Mouse (Mus musculus) hindbrain, embryonic 10.5 days (tissue): ENCODE results near the gene Angpt4. TPM values are rescaled to one million over a fixed set of nuclear protein-coding genes. Genes with fewer than 3 reads are reported as not detected.

ENCODE experiments used
- DNase-seq: peaks from one replicate; pipeline ENCODE4 v3.0.0-alpha.2; 2017; ENCODE audit warnings: low spot score
- H3K27ac ChIP-seq: fragments of 300-500 bp; sonication (generic); 2 replicates; pipeline ENCODE4 v1.5.1; 2016; ENCODE audit warnings: mild to moderate bottlenecking, moderate library complexity
- H3K27me3 ChIP-seq: fragments of 300-500 bp; sonication (generic); 2 replicates; pipeline ENCODE4 v1.6.1; 2016; ENCODE audit warnings: mild to moderate bottlenecking; ENCODE audit not compliant: poor library complexity, insufficient read depth, severe bottlenecking
- H3K36me3 ChIP-seq: fragments of 300-500 bp; sonication (generic); 2 replicates; pipeline ENCODE4 v1.6.1; 2016; ENCODE audit warnings: mild to moderate bottlenecking, moderate library complexity
- H3K4me1 ChIP-seq: fragments of 300-500 bp; sonication (generic); replicated peaks from 2 replicates; pipeline ENCODE4 v1.6.1; 2016; ENCODE audit warnings: mild to moderate bottlenecking
- H3K4me3 ChIP-seq: fragments of 300-500 bp; sonication (generic); 2 replicates; pipeline ENCODE4 v1.5.1; 2016; ENCODE audit warnings: mild to moderate bottlenecking, moderate library complexity
- H3K9me3 ChIP-seq: fragments of 300-500 bp; sonication (generic); 2 replicates; pipeline ENCODE4 v1.6.1; 2016; ENCODE audit warnings: mild to moderate bottlenecking, moderate library complexity
- whole genome bisulfite sequencing: fragments of 180-500 bp; shearing (Covaris S2); methylation state at CpG from one replicate; pipeline ENCODE4 v1.1.7; 2016; 5-methylcytosine and 5-hydroxymethylcytosine counted together
- polyA plus RNA-seq: library from polyadenylated mRNA; unstranded; fragments of >200 nt; fragmentation: Nextera tagmentation; extraction: Ambion mirVana; gene quantifications from 2 replicates; pipeline ENCODE4 v1.2.1, GENCODE M21; 2016

The Angpt4 gene
- polyA plus RNA-seq = 0.22 and 0.31 TPM in 2 replicates

DNA sequence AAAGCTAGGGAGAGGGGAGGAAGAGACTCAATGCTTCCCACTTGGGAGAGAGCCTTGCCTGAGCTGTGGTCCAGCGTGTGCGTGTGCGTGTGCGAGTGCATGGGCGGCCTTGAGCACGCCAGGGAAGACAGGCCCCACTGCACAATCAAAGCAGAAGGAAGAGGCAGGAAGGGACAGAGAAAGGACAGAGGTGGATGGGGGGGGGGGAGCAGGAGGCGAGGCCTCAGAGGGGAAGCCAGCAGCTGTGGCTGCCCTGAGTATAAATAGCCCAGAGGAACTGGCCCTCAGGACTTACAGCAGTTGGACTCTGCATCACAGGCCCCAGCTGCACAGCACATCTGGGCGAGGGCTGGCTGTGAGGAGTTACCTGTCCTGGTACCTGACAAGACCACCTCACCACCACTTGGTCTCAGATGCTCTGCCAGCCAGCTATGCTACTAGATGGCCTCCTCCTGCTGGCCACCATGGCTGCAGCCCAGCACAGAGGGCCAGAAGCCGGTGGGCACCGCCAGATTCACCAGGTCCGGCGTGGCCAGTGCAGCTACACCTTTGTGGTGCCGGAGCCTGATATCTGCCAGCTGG, at the start of gene Angpt4:
Angpt4 (plus strand) TSS at position 292 of the 582 bp plus-strand sequence.
- WGBS = 67% methylated on average over 12 of the region's 13 CpGs
- DNase-seq = no peak

DNA sequence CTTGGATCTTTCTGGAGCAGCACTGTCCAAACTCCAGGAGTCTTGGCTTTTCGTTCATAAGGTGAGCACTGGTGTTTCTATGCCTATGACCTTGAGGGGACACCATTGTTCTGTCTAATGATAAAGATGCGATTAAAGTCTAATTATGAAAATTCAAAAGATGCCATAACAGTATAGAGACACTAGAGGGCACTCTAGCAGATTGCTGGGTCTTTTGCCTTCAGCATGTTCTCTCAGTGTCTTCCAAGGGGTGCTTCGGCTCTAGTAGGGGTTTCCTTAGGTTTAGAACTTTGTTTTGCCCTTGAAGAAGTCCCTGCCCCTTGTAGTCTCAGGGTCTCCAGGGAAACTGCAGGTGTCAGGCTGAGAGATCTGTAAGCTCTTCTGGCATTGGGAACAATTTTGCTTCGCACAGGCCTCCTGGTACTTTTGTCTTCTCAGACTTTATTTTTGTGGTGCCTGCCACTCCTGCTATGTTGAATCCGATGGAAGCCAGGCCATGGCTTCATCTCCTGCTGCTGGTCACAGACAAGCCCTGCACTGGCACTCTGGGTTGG, 48.7 kb upstream of the Angpt4 start:
- Histone ChIP-seq H3K36me3 (no peaks in the 10 kb centered on the region), H3K27ac (no peak overlapping the region), H3K4me1 (peaks cover 11% of the 10 kb centered on the region), H3K4me3 (no peak overlapping the region), H3K27me3 (no peaks in the 10 kb centered on the region), H3K9me3 (no peaks in the 10 kb centered on the region)
- 56% methylated on average over 5 of the region's 5 CpGs for WGBS
- DNase-seq = no peak

More for the DNA sequence above, at the start of gene Angpt4:
- Histone ChIP-seq H3K4me1 (peaks cover 17% of the 10 kb centered on the region), H3K9me3 (no peaks in the 10 kb centered on the region), H3K36me3 (no peaks in the 10 kb centered on the region), H3K27ac (peak within 1 kb of the TSS; percentile 70), H3K27me3 (no peaks in the 10 kb centered on the region), H3K4me3 (no peak within 1 kb of the TSS)

DNA sequence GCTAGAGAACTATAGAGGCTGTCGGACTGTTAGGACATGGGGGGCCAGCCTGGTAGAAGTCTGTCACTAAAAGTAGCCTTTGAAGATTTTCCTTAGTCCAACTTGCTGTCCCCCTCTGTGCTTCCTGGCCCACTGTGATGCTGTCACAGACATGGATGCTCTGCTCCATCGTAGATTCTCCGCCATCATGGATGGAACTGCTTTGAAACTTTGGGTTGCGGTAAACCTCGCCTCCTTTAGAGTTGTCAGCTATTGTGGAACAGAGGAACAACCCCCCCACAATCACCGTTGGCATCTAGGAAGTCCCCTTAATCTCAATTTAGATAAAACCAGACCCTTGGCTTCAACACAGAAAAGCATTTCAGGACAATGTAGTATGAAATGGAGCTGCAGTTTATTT, 46.1 kb upstream of the Angpt4 start:
- H3K36me3 ChIP-seq = no peaks in the 10 kb centered on the region
- H3K4me1 ChIP-seq = peaks cover 11% of the 10 kb centered on the region
- no peaks in the 10 kb centered on the region for H3K27me3 ChIP-seq
- H3K4me3 ChIP-seq = no peak overlapping the region
- no peaks in the 10 kb centered on the region for H3K9me3 ChIP-seq
- H3K27ac ChIP-seq = no peak overlapping the region
- DNase-seq = no peak
- 87% methylated on average over 6 of the region's 6 CpGs for WGBS

DNA sequence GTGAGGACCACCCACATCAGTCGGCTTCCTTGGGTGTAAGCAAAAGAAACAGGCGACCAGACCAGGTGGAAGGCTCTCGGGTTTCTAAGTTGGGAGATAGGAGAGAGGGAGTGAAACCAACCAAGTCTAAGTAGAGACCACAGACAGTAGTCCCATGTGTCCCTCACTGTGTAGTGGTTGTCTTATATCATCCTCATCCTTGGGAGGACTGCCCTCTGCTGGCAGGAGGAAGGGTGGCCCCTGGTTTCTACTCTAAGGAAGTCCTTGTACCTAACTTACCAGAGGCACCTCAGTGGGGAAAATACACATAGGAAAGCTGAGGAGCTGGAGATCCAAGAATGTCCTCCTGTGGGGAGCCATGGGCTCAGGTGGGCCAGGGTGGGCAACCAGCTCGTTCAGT, 44.5 kb upstream of the Angpt4 start:
- WGBS = 41% methylated on average over 4 of the region's 4 CpGs
- DNase-seq = peak; percentile 72
- Histone ChIP-seq H3K27me3 (no peaks in the 10 kb centered on the region), H3K27ac (no peak overlapping the region), H3K4me1 (peaks cover 11% of the 10 kb centered on the region), H3K4me3 (no peak overlapping the region), H3K9me3 (no peaks in the 10 kb centered on the region), H3K36me3 (no peaks in the 10 kb centered on the region)

DNA sequence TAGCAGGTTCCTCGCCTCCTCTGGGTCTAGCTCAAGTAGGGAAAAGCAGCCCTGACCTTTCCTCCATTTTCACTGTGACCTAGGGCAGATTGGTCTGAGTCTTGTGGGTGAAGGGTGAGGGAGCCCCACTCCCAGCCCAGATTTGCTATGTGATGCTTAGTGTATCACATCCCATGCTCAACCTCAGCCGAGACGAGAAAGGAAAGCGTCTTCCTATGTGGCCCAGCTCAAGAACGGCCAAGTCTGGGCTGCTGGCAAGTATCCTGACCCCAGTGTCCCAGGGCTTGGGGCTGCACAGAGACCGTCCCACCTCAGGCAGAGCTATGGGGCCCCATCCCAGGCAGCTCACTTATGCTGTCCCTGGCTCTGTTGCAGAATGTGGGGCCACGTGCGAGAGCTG, 42.8 kb upstream of the Angpt4 start:
- Histone ChIP-seq H3K4me1 (peaks cover 2% of the 10 kb centered on the region; the same call in 1 of the 2 replicates), H3K36me3 (no peaks in the 10 kb centered on the region), H3K9me3 (no peaks in the 10 kb centered on the region), H3K27ac (no peak overlapping the region), H3K4me3 (no peak overlapping the region), H3K27me3 (peaks cover 7% of the 10 kb centered on the region)
- 86% methylated on average over 8 of the region's 8 CpGs for WGBS
- no peak for DNase-seq

DNA sequence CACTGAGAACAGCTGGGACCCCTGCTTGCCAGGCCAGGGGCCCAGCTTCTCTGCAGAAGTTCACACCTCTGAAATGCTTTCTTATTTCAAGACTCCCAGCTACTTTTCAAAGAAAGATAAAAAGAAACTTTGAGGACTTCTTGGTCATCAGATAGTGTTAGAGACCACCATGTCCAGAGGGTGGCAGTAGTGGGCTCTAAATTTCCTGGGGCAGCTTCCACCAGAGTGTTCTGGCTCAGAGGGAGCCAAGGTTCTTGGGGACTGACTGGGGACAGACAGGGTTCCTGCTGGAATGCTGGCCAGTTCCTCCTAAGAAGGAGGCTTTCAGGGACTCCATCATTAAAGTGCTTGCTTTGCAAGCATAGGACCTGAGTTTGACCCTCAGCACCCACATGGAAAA, 36.5 kb upstream of the Angpt4 start:
- Histone ChIP-seq H3K27ac (no peak overlapping the region), H3K4me1 (no peaks in the 10 kb centered on the region), H3K4me3 (no peak overlapping the region), H3K27me3 (peaks cover 20% of the 10 kb centered on the region), H3K9me3 (no peaks in the 10 kb centered on the region), H3K36me3 (no peaks in the 10 kb centered on the region)
- peak; percentile 14 for DNase-seq

DNA sequence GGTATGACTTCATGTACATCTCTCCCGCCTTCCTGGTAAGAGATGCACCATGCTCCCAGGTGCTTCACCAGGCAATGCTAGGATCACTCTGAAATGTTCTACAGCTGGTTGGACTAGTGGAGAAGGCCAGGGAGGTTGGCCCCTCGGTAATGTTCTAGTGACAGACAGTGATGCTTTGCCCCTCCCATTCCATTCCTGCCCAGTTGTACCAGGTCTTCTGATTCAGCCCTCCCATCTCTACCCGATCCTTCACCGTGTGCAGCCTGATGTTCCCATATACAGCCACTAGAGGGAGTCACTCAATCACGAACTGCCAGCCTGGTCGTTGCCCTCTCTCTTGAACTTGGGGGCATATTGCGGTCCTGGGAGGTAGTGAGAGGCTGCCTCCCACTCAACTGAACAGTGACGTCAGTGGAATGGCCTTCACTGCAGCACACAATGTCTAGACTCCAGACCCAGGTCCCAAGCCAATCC, 35.0 kb upstream of the Angpt4 start:
- Histone ChIP-seq H3K27ac (no peak overlapping the region), H3K36me3 (no peaks in the 10 kb centered on the region), H3K4me3 (no peak overlapping the region), H3K4me1 (no peaks in the 10 kb centered on the region), H3K27me3 (peaks cover 20% of the 10 kb centered on the region), H3K9me3 (no peaks in the 10 kb centered on the region)
- 16% methylated on average over 8 of the region's 8 CpGs for WGBS
- DNase-seq = peak; percentile 65

DNA sequence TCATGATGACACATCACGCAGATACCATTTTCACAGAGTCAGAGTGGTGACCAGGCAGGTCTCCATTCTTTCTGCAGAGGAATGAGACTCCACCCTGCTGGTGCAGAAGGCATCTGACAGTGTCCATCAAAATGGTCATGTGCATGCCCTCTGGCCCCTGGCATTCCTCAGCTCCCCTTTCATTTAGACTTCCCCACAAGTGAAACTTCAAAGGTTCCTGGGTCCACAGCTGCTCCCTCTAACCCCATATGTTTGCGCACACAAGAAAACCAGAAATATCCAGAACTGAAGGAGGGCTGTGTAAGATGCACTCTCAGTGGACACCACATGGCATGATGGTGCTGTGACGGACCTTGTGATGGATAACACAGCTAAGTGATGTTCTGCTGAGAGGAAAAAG, 32.4 kb upstream of the Angpt4 start:
- H3K27ac ChIP-seq = no peak overlapping the region
- H3K4me1 ChIP-seq = no peaks in the 10 kb centered on the region
- H3K36me3 ChIP-seq = no peaks in the 10 kb centered on the region
- peaks cover 11% of the 10 kb centered on the region for H3K27me3 ChIP-seq
- no peaks in the 10 kb centered on the region for H3K9me3 ChIP-seq
- WGBS = 75% methylated on average over 3 of the region's 3 CpGs
- DNase-seq = no peak
- no peak overlapping the region for H3K4me3 ChIP-seq

DNA sequence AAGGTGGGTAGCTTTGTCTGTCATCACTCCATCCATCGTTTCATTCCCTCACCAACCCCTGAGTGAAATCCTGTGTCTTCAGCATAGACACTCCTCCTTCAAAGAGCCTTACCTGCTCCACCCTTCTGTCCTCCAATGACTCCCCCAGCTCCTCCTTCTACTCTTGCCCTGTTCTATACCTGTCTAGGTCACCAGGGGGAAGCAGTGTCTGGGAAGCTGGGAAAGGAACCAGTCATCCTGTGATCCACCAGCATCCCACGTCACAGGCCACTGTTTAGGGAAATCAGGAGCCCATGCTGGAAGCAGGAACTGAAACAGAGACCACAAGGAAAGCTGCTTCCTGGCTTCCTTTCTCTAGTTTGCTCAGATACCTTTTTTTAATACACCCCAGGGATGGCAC, 31.2 kb upstream of the Angpt4 start:
- no peak for DNase-seq
- Histone ChIP-seq H3K27me3 (peaks cover 7% of the 10 kb centered on the region; the same call in 1 of the 2 replicates), H3K4me3 (no peak overlapping the region), H3K9me3 (no peaks in the 10 kb centered on the region), H3K36me3 (no peaks in the 10 kb centered on the region), H3K27ac (no peak overlapping the region), H3K4me1 (no peaks in the 10 kb centered on the region)
- 65% methylated on average over 2 of the region's 2 CpGs for WGBS

DNA sequence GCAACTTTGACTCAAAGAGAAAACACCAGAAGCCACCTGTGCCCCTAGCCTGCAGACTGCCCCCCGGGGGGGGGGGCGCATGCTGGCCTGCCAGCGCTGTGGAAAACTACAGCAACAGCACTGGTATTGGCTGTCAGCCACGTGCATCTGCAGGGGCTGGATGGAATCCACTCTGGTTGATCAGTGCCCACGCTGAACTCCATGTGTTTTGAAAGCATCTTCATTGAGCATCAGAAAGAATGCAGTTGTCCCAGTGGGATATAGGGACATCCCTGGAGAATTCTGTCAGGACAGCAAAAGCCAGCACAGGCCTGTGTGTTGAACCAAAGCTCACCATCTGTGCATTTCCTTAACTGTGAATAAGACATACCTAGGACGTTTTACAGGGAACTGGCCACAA, 20.0 kb upstream of the Angpt4 start:
- Histone ChIP-seq H3K36me3 (no peaks in the 10 kb centered on the region), H3K9me3 (no peaks in the 10 kb centered on the region), H3K27ac (no peak overlapping the region), H3K4me3 (no peak overlapping the region), H3K27me3 (no peaks in the 10 kb centered on the region), H3K4me1 (peaks cover 20% of the 10 kb centered on the region)
- WGBS = 62% methylated on average over 6 of the region's 6 CpGs
- DNase-seq = no peak

DNA sequence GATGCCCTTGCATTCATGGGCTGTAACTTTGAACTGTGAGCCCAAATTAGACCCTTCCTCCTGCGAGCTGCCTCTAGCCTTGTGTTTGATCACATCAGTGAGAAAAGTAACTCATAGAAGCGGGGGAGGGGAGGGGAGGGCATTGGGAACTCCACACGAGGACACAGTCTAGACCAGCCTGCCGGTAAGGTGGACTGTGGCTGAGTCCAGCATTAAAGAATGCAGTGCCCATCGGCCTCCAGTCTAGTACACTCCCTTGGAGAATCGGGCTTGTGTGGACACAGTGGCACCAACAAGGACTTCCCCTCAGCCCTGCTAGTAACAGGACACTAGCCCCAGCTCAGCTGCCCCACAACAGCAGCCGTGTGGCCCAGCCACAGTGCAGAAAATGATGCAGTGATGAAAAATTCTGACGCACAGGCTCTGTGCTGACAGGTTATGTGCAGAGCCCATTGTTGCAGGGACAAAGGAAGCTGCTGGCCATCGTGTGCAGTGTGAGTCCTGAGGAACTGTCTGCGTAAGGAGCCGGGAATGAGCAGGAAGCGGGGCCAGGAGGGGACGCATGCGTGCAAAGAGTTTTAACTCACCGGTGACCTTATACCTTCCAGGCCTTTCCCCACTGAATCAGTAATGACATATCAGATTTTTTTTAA, 17.8 kb upstream of the Angpt4 start:
- H3K9me3 ChIP-seq = no peaks in the 10 kb centered on the region
- peak; percentile 29 for DNase-seq
- peak overlapping the region; percentile 77 for H3K27ac ChIP-seq
- WGBS = 52% methylated on average over 15 of the region's 15 CpGs
- no peak overlapping the region for H3K4me3 ChIP-seq
- no peaks in the 10 kb centered on the region; the same call in 1 of the 2 replicates for H3K27me3 ChIP-seq
- H3K36me3 ChIP-seq = no peaks in the 10 kb centered on the region
- H3K4me1 ChIP-seq = peaks cover 20% of the 10 kb centered on the region

DNA sequence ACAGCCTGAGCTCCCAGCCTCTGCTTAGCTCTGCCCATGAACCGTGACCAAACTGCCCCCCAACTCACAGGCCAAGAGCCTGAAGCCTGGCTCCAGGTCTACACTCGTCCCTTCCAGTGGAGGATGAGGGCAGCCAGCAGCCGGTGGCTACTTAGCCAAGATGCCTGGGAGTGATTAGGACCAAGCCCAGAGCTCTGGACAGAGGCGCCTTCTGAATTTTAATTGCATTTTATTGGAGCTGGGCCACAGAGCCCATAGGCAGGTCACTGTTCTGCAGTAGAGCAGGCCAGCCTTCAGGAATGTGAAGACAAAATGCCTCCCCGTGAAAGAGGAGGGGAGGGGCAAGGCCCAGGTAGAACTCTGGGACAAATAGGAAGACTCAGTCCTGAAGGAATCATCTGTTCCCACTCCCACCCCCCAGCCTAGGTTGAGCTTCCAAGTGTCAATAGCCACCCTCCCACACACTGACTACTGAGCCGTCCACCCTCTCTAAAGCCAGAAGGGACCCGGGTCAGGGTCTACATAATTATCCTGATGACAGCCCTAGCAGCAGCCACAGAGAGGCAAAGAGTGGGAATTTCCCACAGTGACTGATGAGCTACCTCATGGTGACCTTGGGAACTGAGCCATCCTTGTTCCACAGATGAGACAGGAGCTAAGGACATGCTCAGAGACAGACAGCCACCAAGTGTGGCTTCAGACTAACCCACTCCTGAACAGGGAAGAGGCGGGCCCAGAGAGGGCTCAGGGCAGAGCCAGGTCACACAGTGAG, 16.6 kb upstream of the Angpt4 start:
- H3K36me3 ChIP-seq = no peaks in the 10 kb centered on the region
- 70% methylated on average over 8 of the region's 8 CpGs for WGBS
- DNase-seq = no peak
- no peaks in the 10 kb centered on the region; the same call in 1 of the 2 replicates for H3K27me3 ChIP-seq
- no peak overlapping the region for H3K4me3 ChIP-seq
- H3K9me3 ChIP-seq = no peaks in the 10 kb centered on the region
- H3K27ac ChIP-seq = no peak overlapping the region
- peaks cover 20% of the 10 kb centered on the region for H3K4me1 ChIP-seq

DNA sequence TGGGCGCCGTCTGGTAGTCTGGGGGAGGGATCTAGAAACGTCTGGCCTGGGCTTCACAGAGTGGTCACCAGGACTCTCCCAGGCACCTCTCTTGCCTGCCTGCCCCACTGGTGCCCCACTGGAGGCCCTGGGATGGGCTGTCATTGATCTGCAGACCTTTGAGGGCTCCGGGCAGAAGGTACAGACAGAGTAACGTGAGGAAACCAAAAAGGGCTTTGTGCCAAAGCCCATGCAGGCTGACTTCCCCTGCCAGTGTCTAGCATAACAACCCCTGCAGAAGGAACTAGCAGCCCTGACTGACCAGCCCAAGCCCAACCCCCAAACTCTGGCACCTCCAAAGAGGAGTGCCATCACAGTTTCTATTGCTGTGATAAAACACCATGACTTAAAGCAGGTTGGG, 15.1 kb upstream of the Angpt4 start:
- no peaks in the 10 kb centered on the region; the same call in 1 of the 2 replicates for H3K27me3 ChIP-seq
- DNase-seq = no peak
- no peak overlapping the region for H3K4me3 ChIP-seq
- WGBS = 85% methylated on average over 5 of the region's 5 CpGs
- H3K27ac ChIP-seq = no peak overlapping the region
- no peaks in the 10 kb centered on the region for H3K9me3 ChIP-seq
- peaks cover 20% of the 10 kb centered on the region for H3K4me1 ChIP-seq
- no peaks in the 10 kb centered on the region for H3K36me3 ChIP-seq
